Mouse (Mus musculus) heart, postnatal 36 days (tissue): ENCODE measurements around the gene Chd2. TPM values are rescaled to one million over a fixed set of nuclear protein-coding genes. Genes with fewer than 3 reads are reported as not detected.

Source experiments
- DNase-seq, 2 experiments: peaks; one replicate each; pipeline ENCODE4 v3.0.0; 2021 to 2022
- intact Hi-C: fragments of 180-260 bp; cut with DNase I; formaldehyde crosslinking; loops from one replicate; pipeline ENCODE4 v1.15.1; 2025
- total RNA-seq, 2 experiments: library from RNA; stranded (reverse); gene quantifications; 2 replicates each; pipeline ENCODE4 v1.2.3; 2021

The Chd2 gene
- total RNA-seq, 2 experiments from 2014 or later, result 49.0 to 52.1 TPM

DNA sequence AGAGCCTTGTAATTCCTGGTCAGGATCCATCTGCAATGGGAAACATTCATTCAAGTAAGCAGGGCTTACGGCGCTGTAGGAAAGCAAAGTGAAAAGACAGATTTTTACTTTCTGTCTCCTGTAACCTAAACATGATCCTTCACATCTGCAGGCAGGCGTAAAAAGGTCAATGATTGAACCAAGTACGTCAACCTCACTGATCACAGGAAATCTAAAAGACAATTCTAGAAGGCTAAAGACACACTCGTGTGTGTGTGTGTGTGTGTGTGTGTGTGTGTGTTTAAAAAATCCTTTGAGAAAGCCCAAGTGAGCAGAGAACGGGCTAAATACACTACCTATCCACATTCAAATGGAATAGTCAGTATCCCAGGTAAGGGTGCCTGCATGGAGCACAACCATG, 60.5 kb downstream of the Chd2 start:
- DNase-seq, result no peak
- intact Hi-C loops, result no loop called here

DNA sequence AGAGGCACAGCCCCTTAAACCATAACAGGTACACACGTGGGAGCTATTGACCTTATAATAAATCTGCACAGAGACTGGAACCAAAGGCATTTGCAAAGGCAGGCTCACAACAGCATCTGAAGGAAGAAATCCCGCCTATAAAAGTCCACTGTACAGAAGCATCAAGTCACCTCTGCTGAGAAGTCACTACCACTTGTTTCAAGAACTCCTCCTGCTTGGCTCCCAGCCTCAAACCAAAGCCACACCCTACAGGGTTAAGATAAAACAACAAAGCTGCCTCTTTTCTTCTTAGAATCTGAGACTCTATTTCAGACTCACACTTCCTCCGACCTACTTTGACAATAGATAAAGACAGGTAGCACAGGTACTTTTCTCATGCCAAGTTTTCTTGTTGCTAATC, 62.1 kb downstream of the Chd2 start:
- no peak for DNase-seq
- intact Hi-C loops, result no loop called here

DNA sequence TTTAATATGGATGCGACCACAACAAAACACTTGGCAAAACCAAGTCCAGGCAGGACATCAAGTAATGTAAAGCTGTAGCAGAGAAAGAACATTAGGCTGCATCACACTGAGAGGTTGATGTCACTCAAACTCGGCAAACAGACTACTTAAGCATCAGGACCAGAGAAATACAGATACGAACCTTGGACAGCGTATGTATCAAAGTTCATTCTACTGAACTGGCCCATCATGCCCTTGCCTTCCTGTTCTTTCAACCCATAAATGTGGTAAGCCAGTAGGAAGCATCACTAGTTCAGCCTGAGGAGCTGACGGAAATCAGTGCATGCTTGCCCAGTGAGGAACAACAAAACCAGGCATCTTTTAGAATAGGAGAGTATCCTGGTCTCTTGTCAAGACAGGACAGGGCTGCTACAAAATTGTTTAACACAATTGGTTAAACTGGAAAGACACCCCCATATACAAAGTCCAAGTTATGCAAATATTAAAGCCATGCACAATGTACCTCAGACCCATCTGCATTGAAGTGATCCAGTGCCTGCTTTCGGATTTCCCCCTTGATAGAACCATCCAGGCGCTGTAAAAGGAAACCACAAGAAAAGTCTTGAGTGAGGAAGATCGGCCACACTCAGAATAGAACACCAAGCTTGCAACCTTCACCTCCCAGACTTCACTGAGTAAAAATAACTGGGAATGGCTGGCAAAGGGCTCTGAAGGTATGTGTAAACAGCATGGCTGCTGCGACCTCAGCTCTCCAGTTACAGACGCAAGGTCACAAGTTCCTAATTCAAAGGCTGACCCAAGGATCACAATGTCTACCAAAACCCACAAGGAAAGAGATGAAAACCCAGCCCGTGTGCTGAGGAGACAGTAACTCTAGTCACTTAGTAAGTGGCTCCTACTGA, 63.2 kb downstream of the Chd2 start:
- DNase-seq, result no peak
- intact Hi-C loops, result no loop called here

DNA sequence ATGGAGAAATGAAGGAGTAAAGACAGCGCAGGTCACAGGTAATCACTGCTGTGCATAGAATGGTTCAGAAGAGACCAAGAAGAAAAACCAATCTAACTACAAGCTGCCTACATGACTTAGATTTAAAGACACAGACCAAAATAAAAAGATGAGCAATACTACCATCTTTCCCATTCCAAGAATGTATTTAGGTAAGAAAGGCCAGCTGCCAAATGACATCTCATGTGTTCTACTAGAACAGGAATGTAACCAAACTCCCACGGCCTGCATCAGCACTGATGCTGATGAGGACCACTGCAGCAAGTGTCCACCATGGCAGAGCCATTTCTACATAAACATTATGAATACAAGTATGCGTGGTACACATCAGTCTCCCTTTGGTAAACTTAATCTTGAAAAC, 73.9 kb downstream of the Chd2 start:
- intact Hi-C loops, result no loop called here
- DNase-seq, result no peak

DNA sequence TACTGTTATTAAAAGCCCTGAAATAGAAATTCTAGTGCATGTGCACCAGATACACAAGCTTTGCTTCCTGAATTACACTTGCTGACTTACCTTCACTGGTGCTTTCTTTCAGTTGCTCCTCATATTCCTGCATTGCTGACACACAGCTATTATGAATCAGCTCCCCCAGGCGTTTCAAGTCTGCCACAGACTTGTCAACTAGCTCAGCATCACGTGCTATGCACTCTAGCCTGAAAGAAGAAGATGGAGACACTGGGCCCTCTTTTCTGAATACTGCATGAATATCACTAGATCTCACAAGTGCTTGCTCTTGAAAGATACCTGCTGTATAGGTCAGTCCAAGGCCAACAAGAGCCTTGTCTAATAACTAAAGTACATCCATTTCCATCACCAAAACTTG, 78.1 kb downstream of the Chd2 start:
- DNase-seq, result no peak
- intact Hi-C loops, result no loop called here

DNA sequence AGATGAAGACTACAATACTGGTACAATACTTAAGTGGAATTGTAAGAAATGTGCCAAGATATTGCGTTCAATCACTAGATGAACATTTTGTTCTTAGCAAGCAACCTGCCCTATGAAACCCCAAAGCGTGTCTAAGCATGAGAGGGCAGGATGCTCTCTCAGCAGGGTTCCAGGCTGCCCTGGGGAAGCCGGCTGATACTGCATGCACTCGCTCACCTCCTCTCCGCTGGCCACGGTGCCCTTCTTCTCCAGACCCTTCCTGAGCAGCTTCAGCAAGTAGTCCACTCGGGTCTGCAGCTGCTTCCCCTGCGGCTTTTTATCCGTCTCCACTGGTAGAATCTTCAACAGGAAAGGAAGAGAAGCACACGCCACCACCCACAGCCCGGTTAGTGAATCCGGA, 87.5 kb downstream of the Chd2 start:
- intact Hi-C loops, result no loop called here
- no peak for DNase-seq

DNA sequence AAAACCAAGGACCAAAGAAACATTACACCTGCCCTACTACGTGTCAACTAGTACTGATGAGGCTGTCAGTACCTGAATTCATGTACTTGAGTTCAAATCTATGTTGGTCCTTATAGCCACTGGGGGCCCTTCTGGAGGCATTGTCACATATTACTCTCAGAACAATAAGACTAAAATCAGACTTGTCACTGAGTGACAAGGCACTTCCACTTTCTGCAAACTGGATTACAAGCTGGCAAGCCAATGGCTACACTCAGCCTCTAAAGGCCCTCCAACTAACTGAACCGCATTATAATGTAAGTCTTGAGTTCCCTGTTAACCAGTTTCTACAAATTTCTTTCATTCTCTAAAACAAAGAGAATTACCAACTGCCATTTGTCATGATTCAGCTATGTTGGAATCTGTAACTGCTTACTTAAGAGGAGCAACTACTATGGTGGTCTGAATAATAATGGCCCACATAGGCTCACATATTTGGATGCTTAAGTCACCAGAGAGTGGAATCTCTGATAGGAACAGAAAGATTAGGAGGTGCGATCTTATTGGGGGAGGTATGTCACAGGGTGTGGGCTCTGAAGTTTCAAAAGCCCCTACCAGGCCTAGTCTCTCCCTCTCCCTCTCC, 89.3 kb downstream of the Chd2 start:
- no peak for DNase-seq
- intact Hi-C loops, result no loop called here

DNA sequence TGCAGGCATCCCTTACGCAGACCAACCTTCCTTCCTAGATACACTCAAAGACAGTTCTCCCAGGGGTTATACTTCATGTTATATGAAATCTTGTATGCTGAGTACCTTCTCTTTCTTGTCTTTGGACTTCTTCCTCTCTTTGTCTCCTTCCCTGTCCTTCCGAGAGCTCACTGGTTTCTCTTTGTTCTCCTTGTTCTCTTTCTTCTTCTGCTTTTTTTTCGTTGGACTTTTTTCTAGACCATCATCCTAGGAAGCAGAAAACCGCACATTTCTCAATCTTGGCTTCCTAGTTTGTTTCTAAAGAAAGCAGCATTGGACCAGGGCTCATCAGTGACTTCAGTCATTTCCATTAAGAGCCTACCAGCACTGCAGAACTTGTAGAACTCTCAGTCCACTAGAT, 90.0 kb downstream of the Chd2 start:
- no peak for DNase-seq
- intact Hi-C loops, result no loop called here

DNA sequence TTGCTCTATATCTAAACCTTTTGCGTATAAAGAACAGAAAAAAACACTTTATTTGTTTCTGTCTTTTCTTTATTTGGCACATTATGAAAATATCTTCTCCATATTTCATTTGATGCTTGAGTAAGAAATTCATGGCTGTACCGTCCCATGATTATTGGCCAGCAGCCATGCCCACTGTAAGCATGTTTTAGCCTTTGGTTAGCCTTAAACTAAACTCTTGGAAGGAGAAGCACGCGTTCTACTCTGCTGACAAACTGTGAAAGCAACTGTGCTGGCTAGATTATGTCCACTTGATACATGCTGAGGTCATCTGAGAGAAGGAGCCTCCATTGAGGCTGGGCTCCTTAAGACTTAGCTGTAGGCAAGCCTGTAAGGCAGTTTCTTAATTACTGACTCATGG, 99.4 kb downstream of the Chd2 start:
- no peak for DNase-seq
- intact Hi-C loops, result no loop called here

DNA sequence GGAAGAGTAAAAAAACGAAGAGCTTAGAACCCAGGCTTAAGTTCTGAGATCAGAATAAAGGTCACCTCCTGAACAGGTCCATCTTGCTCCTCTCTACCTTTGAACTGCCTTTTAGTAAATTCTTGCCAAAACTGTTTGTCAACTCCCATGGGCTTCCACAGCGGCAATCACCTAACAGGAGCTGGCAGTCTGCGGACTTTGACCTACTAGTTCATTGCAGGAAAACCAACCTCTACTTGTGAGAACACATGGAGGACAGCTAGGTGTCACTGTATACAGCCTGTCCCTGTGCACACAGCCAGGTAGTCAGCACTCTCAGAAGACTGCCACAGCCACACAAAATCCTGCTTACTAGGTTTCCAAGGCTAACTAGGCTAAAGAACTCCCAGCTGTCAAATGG, 99.8 kb downstream of the Chd2 start:
- no peak for DNase-seq
- intact Hi-C loops, result no loop called here

DNA sequence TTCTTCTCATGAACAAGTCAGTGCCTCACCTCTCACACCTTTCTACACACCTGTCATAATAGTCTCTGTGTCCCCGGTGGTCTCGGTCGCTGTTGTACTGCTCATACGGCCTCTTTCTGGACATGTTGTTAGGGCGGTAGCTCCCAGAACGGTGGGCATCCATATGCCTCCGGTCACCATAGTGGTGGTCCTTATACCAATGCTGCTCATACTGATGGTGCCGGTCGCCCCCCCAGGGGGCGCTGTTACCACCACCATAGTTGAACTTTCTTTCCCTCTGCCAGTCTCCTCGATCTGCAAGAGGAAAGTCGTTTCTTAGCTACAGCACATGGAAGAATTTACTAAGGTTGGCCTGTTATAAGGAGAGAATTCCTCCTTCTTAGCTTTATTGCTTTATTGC, 105.9 kb downstream of the Chd2 start:
- DNase-seq, result no peak
- intact Hi-C loops, result loop anchor here (5.0 kb wide), 2 partner anchors 37 to 192 kb away; no protein-coding TSS in a partner anchor

DNA sequence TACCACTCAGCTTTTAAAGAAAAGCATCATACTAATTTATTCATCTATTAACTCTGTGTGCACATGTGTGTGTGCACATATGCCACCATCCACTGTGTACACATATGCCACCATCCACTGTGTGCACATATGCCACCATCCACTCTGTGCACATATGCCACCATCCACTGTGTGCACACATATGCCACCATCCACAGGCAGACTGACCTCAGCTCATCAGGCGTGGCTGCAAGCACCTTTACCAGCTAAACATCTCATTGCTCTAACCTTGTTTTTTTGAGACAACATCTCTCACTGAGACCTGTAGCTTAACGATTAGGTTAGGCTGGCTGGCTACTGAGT, 107.3 kb downstream of the Chd2 start:
- DNase-seq, result no peak
- intact Hi-C loops, result no loop called here

DNA sequence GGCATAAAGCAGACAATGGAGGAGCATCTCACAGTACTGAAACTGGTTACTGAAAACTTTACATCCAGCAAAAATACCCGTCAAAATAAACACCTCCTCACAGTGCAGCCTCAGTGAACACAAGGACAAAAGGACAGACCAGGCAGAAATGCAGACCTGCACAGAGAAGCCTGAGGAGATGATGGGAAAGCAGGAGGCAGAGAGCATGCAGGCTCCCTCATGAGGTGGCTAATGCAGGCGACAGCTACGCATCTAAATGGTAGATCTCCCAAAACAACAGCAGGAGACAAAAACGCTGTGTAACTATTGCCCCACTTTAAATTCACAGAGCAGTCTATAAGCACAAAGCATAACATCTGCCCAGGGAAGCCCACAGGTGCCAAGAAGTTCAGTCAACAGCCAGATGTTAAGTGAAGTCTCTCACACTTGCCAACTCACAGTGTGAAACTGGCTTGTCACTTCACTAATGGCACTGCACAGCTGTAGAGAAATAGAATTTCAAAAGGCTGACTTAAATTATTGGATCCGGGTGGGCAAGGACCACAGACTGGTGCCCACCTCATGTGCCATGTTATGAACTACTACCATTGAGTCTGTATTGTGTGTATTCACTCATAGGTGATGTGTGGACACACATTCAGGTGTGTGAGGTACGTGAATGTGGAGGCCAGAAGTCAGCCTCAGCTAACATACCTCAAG, 107.8 kb downstream of the Chd2 start:
- intact Hi-C loops, result no loop called here

DNA sequence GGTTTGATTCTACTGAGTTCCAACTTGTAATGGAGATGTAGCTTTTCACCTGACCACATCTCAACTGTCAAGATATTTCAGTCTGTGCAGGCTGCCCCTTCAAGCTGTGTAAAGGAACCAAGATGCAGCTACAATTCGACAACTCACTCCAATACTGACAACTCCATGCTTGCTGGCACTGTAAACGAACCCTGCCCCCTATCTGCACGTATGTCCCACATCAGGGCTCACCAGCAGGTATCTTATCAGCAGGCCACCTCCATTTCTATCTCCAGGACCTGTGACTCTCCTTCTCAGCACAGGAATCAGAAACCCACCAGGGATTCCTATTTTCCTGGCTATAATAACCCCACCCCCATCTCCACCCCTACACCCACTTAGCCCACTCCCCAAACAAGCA, 113.1 kb downstream of the Chd2 start:
- no peak for DNase-seq
- intact Hi-C loops, result no loop called here

More for the DNA sequence above, 107.8 kb downstream of the Chd2 start:
- DNase-seq, result no peak

DNA sequence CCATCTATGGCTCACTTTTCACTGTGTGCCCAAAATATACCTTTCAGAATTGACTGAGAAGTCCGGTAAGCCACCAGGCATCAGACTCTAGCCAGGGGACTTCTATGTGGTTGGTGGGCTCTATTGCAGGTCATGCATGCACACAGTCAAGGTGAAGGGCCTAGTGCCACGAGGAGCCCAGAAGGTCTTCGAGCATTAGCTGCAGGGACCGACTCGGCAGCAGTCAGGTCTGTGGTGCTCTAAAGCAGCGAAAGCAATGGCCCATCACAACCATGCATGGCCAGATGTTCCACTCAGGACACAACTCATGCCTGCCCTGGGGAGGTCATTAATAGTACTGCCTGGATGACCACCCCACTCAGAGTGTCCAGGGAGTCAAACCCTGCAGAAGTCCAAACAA, 113.8 kb downstream of the Chd2 start:
- intact Hi-C loops, result no loop called here
- no peak for DNase-seq

DNA sequence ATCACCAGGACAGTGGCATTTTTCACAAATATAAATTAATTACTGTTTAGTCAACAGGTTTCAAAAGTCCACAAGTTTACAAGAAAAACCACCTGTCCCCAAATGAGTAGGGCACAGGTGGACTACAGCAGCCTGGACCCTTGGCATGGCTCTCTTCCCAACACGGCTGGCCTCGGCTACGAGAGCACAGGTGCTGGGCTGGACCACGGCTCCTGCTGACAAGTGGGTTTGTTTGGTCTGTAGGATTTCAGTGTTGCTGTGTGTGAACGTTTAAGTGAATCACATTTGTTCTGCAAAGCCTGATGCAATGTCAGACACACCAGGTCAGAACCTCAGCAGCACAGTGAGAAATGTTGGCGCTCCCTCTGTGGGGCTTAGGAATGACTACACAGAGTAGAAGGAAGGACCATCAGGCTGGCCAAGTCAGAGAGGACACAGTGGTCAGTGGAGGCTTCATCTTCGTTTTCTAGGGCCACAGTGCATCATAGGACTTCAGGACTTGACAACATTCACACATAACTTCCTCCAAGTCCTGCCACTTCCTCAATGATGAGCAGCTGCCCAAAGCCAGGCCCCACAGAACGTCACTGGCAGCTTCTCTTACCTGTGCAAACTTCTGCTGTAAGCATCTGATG, 114.8 kb downstream of the Chd2 start:
- no peak for DNase-seq
- intact Hi-C loops, result no loop called here

DNA sequence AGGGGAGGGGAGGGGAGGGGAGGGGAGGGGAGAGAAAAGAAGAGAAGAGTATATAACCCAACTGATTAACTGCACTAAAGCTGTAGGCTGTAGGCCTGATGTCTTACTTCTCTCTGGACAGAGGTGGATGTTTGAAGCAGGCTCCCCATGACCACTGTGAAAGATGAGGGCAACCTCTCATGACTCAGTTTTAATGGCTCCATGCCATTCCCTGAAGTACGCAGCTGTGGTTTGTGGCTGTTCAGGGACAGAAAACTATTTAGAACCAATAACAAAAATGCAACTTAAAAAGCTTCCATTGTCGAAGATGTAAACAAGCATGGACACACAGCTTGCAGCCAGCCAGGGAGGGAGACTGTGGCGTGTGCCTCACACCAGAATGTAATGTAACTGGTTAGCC, 115.4 kb downstream of the Chd2 start:
- no peak for DNase-seq
- intact Hi-C loops, result no loop called here

DNA sequence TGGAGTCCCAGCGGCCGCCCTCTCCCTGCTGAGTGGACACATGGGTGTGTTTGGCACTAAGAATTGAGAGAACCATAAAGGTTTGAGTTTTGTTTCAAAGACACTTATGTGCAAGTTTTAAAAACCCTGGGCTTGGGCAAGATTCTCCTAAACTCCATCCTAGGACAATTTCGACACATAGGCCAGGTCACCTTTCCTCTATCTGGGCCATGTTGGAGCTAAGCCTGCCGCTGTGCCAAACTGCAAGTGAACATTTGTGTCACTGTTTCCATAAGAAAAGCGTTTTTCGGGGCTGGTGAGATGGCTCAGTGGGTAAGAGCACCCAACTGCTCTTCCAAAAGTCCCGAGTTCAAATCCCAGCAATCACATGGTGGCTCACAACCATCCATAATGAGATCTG, 116.2 kb downstream of the Chd2 start:
- intact Hi-C loops, result no loop called here
- DNase-seq, result no peak

DNA sequence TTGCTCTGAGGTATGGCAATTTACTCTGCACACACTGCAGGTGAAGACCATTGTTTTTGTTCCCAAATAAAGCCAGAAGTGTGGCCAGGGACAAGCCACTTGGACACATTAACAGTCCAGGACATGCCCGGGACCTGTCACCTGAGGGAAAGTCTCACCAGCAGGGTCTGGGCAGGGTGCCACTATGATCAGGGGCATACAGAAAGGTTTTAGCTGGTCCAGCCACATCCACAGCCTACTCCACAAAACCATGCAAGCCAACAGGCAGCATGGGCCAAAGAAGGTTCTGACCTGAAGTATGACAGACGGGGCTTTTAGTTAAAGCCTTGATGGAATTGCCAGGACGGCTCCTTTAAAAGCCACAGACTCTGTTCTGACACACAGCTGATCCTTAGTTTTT, 116.9 kb downstream of the Chd2 start:
- DNase-seq, result no peak

DNA sequence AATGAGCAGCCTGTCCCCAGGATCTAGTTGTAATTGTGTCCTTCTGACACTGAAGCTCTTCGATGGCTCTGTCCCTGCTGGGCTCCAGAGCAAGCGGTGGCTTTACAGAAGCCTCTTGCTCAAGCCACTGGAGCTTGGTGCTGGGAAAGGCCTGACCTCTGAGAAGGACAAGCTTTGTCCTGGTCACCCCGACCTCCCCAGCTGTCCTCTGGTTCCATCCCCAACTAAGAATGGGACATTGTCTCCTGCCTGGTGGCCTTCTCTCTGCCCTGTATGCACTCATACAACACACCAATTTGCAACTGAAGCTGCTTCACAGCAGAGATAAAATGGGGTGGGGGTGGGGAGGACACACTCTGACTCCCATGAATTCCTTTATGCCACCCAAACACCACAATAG, 117.4 kb downstream of the Chd2 start:
- no peak for DNase-seq
- intact Hi-C loops, result no loop called here

More for the DNA sequence above, 116.9 kb downstream of the Chd2 start:
- intact Hi-C loops, result no loop called here

DNA sequence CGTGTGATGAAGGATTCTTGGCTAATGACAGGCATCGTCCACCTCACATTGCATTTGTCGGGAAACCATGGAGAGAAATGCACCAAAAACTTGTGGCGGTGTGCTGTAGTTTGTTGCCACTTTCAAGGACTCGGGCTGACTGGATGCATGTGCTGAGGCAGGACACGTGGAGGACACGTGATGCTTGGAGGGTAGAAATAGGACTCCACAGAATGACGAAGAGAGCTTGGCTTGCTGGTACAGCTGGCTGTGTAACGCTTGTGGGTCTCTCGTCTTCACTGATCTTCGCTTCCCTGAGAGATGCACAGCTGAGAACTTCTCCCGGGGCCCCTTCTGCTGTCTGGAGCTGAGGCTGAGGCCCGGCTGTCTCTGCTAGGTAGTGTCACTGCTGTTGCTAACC, 118.4 kb downstream of the Chd2 start:
- intact Hi-C loops, result loop anchor here (2.0 kb wide), 1 partner anchor 46 kb away; no protein-coding TSS in a partner anchor
- DNase-seq, result no peak
